Mouse (Mus musculus) neural tube, embryonic 10.5 days (tissue): ENCODE measurements around the gene Fam198a.

Experiments used
- DNase-seq: peaks from one replicate; pipeline ENCODE4 v3.0.0-alpha.2; 2017; ENCODE audit warnings: low spot score; ENCODE audit errors: extremely low spot score

Gene Fam198a

DNA sequence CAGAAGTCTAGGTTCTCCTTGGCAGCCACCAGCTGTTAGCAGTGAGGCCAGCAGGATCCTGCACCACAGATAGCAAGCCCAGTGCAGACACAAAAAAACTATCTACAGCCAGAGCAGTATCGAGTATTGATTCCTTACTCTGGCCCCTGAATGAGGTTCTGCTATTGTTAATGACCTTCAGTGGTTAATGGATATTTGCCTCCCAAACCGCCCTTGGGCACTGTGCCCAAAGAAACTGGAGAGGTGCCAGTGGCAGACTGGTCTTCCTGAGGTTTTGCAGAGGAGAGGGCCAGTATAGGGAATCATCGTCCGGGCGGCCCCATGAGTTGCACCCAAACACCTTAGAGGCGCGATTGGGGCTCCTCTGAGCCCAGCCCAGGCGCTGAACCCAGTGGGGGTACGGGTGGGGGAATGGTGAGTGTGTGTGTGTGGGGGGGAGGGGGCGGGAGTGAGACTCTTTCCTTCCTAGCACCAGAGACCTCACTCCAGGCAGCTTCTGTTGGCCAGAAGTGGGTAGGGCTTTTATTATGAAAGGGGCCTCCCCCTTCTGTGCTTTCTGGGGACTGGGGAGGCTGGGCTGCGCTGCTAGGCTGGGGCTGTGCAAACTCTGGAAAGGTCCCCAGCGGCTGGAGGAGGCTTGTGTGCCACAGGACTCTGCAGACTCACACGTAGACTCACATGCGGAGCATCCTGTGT lies at the start of gene Fam198a:
TSS of gene Fam198a (plus strand) at position 571 of the 696 bp plus-strand sequence.
- no peak for DNase-seq

GRCm38 (mm10) chr9:121901710-121902700 lies 48.8 kb upstream of the Fam198a start:
- DNase-seq = no peak

DNA sequence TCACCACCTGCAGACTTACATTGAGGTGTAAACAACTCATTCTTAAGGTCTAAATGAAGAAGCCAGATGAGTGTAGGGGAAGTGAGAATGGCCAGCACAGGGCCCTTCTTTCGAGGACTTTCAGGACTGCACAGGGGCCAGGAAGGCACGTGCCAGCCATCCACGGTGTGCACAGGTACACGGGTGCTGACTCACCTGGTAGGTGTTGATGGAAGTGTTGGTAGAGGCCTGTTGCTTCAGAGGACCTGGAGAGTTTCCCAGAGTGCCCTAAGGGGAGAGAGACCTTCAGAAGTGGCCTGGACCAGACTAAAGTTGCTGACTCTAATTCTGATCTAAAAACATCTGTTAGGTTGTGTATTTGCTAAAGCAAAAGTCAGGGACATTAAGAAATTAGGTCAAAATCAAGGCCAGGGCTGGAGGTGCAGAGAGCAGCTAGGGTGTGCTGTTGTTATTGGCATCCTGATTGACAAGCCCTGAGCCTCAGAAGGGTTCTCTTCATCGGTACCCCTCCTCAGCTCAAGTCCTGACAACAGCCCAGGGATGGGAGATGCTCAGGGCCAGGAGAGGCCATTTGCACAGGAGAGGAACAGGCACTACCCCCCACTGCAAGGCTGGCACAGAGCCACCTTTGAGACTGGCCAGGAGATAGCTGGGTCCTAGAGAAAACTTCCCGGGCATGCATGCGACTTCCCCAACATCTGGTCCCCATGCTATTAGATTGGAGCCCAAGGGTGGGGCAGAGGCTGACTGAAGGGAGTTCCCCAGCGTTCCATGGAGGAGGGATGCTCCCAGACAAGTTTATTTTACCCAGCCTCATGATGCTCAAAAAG lies 47.1 kb upstream of the Fam198a start:
- DNase-seq = no peak

GRCm38 (mm10) chr9:121904319-121904718 lies 46.5 kb upstream of the Fam198a start:
- DNase-seq = no peak

DNA sequence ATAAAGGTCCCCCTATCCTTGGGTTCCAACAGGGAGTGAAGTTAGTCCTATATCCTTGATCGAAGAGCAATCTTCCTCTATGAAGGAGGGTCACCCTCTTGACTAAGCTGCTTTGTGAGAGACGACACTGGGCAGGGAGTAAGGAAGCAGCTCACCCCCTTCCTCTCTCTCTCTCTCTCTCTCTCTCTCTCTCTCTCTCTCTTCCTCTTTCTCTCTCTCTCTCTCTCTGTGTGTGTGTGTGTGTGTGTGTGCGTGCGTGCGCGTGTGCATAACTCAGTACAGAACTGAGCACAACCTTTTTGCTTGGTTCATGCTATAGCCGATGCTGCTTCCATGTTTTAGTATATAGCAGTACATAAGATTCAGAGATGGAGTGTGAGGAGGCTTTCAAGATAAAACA lies 45.8 kb upstream of the Fam198a start:
- no peak for DNase-seq

GRCm38 (mm10) chr9:121905556-121906185 lies 45.1 kb upstream of the Fam198a start:
- no peak for DNase-seq

DNA sequence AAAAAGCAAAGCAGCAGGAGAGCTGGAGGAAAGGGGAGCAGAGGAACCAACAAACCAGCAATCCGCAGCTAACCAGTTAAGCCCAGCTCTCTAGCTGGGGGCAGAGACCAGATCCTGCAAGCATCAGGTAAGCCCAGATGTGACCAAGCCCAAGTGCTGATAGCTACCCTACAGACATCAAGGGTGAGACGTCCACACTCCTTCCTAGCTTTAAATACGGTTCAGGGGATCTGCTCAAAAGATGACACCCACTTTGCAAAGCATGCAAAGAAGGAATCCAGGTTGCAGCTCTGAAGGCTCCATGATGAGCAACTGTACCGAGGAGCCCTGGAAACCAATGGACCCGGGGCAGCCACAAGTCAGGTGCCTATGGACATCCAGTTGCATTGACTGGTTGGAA lies 44.3 kb upstream of the Fam198a start:
- DNase-seq = no peak

GRCm38 (mm10) chr9:121907356-121908070 lies 43.3 kb upstream of the Fam198a start:
- DNase-seq = no peak

DNA sequence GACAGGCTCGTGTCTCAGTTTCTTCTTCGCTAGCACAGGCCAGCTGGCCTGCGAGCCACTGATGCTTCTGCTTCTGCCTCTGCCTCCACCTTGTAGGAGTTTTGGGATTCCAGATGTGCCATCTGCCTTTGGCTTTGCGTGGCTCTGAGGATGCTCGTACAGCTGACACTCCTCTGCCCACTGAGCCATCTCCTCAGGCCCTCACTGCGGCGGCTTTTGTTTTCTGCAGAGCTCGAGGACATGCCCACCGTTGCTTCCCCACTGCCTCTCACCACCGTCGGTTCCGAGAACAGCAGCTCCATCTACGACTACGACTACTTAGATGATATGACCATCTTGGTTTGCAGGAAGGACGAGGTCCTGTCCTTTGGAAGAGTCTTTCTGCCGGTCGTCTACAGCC lies 42.5 kb upstream of the Fam198a start:
- no peak for DNase-seq

GRCm38 (mm10) chr9:121909635-121910034 lies 41.2 kb upstream of the Fam198a start:
- DNase-seq = no peak

- no peak for DNase-seq
These were observed 39.6 kb upstream of the Fam198a start for GRCm38 (mm10) chr9:121911196-121911595.

DNA sequence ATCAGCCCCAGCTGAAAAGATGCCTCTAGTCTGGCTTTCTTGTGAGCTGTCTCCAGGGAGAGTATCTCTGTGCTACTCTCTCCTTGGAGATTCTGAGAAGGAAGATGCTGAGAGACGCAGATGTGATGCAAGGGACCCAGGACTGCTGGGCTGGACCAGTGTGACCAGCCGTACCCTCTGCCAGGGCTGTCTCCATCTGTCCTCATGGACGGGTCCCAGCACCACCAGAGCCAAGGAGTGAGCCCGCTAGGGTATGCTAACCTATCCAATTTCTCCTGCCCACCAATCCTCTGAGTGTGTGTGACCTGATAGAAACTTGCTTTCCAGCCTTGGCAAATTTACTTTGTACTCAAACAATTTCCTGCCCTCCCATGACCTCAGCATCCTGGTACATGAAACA lies 38.0 kb upstream of the Fam198a start:
- no peak for DNase-seq

DNA sequence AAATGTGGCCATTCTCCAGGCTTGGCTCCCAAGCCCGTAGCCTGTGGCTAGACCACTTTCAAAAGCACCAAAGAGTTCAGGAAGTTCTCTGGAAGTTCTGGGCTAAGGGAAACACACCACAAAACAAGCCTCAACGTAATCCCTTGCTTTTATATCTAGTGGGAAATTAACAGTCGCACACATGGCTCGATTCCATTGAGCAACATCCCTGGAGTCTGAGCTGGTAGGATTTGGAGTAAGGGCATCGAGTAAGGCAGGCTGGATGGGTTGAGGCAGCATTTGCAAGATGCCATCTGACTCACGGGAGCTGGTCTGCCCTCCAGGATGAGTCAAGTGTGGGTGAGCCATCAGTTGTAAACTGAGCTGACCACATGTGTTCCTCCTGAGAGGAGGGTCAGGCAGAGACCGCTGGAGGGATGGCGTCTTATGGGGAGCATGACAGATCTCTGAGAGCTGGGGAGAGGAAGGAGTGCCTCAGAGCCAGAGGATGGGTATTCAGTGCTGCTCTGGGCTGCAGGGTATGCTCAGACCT lies 36.5 kb upstream of the Fam198a start:
- no peak for DNase-seq

- no peak for DNase-seq
These were observed 35.7 kb upstream of the Fam198a start for GRCm38 (mm10) chr9:121915056-121915455.

- no peak for DNase-seq
These were observed 34.7 kb upstream of the Fam198a start, which contains the start of gene Cyp8b1 for GRCm38 (mm10) chr9:121916102-121916501. Gene Cyp8b1, minus strand, starts transcription at chr9:121916305.

GRCm38 (mm10) chr9:121919027-121919501 lies 31.7 kb upstream of the Fam198a start:
- no peak for DNase-seq

- no peak for DNase-seq
These were observed 27.3 kb upstream of the Fam198a start for GRCm38 (mm10) chr9:121923443-121923842.

- DNase-seq = no peak
These were observed 26.9 kb upstream of the Fam198a start for GRCm38 (mm10) chr9:121923906-121924305.

- no peak for DNase-seq
These were observed 25.8 kb upstream of the Fam198a start for GRCm38 (mm10) chr9:121924901-121925560.
